Mouse (Mus musculus): ENCODE results near the gene Szt2.

GRCm38 (mm10) chr4:118362879-118363278, 46.2 kb downstream of the Szt2 start:
- no peak for TF ChIP-seq CTCF (IDR thresholded peaks at IDR 0.05; ENCODE audit: low read depth, low read length)
- no peak for TF ChIP-seq POLR2A (IDR thresholded peaks at IDR 0.05; ENCODE audit: borderline replicate concordance, low read depth, low read length)

All from bone marrow macrophage, adult 2 months (primary cell).